Mouse (Mus musculus): Measurements from ENCODE around the gene Slc7a7. TPM values are rescaled to one million over a fixed set of nuclear protein-coding genes. Genes with fewer than 3 reads are reported as not detected.

Gene Slc7a7
- total RNA-seq (2021) = 1 to 10 TPM; 1.9 to 2.1 TPM
- long read RNA-seq, experiment 1, partial matches to known transcripts = 1 of 1 reads
- long read RNA-seq, experiment 1, other reads (novel, unspliced or antisense) = 0 of 1 reads
- long read RNA-seq, experiment 2, partial matches to known transcripts = 1 of 1 reads
- long read RNA-seq, experiment 2, other reads (novel, unspliced or antisense) = 0 of 1 reads

GRCm38 (mm10) chr14:54417623-54418081 is at the start of gene Slc7a7:
Gene Slc7a7, minus strand, starts transcription at chr14:54417780.
- DNase-seq = no peak

DNA sequence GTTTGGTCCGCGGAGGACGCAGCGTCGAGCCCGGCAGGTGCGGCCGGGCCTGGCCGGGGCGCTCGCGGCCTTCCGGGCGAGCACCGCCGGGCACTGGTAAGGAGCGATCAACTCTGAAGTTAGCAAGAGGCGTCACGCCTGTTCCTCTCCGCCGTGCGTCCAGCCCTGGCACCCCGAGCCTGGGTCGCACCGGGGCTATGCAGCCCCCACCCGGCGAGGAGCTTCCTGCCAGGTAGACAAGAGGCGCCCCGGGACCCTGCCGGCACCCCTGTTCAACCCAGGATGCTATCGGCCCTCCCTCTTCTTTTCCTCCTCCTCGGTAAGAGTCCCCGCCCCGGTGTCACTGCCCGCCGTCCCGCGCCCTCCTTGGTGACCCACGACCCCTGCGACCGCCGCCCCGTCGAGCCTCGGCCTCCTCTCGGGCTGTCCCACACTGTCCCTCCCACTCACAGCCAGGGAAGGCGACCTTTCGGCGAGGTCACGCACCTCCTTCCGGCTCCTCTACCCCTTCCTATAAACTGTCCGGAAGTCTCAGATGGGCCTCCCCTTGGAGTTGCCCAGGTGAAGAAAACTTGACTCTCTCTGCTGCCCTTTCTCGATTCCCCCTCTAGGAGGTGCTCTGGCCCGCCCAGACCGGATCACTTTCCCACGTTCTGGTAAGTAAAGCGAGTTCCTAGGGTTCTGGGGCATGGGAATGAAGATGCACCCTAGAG is 46.9 kb upstream of the Slc7a7 start:
- DNase-seq = peak; percentile 61

GRCm38 (mm10) chr14:54463959-54464292 is 46.3 kb upstream of the Slc7a7 start, which contains the start of gene Lrp10:
Gene Lrp10, plus strand, starts transcription at chr14:54464137.
- peak; percentile 88 for DNase-seq

GRCm38 (mm10) chr14:54463108-54463958 is 45.8 kb upstream of the Slc7a7 start:
- DNase-seq = no peak

DNA sequence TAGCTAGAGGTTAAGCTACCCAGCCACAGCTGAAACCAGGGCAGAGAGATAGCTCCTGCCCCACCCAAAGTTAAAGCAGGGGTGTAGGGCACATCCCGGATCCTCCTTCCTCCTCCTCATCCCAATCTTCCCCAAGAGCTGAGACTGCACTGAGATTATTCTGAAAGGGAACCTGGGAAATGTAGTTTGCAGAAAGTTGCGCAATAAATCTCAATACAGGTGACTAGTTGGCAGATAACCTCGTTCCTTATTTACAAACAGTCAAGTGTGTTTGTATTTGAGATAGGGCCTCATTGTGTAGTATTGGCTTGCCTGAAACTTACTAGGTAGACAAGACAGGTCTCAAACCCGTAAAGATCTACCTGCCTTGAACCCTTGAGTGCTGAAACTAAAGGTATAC is 44.6 kb upstream of the Slc7a7 start:
- no peak for DNase-seq

GRCm38 (mm10) chr14:54457907-54458569 is 40.5 kb upstream of the Slc7a7 start:
- DNase-seq = no peak

- no peak for DNase-seq
These were observed 37.3 kb upstream of the Slc7a7 start for GRCm38 (mm10) chr14:54454669-54455528.

- no peak for DNase-seq
These were observed 36.0 kb upstream of the Slc7a7 start for GRCm38 (mm10) chr14:54453566-54453965.

DNA sequence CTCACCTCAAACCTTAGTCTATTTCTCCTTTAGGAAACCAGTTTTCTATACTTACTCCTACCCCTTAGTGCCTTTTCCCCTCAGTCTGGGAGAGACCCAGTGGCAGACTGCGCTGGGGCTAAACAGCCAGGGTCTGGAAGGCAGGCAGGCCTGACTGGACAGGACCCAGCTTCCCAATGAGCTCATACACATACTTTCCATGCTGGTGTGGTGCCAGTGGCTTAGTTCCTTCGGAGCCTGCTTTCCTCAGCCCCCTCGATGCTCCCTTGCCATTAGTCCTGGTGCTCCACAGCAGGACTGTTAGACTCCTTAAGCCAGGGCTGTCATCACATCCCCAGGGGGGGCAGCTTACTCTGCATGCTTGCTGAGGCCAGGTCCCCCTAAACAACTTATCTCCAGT is 27.9 kb upstream of the Slc7a7 start:
- no peak for DNase-seq

DNA sequence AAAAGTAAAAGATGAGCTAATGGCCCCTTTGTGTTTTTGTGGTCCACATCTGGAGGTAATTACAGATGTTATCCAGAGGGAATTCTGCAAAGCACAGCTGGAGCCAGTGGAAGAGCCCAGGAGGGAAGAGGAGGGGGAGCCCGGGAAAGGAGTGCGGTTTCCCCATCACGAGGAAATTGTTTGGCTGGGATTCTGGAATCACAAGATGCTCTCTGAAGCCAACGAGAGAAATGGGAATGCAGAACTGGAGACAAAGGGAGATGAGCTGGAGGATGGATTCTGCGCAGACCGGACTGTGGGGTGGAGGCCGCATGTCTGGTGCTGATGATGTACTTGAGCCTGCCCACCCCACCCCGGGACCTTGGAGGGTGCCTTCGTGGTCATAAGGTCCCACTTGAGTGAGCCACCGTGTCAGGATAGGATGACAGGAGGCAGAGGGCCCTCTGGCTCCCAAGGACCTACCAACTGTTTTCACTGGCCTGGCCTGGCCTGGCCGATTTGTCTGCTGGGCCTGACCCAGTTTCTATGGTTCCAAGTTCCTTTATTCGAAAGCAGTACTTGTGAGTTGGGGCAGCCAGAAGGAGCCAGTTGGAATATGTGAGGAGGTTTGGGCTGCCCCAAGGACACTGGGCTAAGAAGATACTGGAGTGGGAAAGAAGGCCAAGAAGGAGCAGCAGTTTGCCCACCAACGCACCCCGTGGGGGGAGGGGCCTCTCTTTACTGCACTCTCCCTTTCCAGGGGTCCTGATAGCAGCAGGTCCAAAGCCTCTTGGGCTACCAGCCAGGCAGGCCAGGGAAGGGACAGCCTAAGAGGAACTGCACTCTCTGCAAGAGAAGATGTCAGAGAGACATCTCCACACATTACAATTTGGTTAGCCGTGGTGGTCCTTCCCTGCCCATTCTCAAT is 26.4 kb upstream of the Slc7a7 start:
- peak; percentile 81 for DNase-seq

GRCm38 (mm10) chr14:54443196-54443595 is 25.6 kb upstream of the Slc7a7 start:
- DNase-seq = peak; percentile 79

DNA sequence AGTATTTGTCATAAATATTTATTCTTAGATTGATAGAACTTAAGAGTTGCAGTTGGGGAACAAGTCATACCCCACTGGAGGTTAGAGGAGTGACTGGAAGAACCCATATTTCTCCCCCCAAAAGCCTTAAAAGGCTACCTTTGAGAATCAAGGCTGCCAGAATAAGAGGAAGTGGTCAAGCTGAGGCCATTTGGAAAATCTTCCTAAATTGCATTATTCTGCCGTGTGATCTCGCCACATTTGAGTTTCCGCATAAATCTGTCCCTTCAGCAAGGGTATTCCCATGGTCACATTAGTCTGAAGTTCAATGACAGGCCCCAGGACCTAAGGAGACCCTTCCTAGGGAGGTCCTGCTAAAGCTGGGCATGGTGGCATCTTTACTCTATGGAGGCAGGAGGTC is 25.0 kb upstream of the Slc7a7 start:
- DNase-seq = no peak

- no peak for DNase-seq
These were observed 23.8 kb upstream of the Slc7a7 start for GRCm38 (mm10) chr14:54441365-54441764.

DNA sequence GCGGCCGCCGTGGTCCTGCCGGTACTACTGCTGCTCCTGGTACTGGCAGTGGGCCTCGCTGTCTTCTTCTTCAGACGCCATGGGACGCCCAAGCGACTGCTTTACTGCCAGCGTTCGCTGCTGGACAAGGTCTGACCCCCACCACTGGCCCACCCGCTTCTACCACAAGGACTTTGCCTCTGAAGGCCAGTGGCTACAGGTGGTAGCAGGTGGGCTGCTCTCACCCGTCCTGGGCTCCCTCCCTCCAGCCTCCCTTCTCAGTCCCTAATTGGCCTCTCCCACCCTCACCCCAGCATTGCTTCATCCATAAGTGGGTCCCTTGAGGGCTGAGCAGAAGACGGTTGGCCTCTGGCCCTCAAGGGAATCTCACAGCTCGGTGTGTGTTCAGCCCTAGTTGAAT is 23.0 kb upstream of the Slc7a7 start:
- DNase-seq = no peak

- no peak for DNase-seq
These were observed 22.0 kb upstream of the Slc7a7 start for GRCm38 (mm10) chr14:54439610-54440009.

DNA sequence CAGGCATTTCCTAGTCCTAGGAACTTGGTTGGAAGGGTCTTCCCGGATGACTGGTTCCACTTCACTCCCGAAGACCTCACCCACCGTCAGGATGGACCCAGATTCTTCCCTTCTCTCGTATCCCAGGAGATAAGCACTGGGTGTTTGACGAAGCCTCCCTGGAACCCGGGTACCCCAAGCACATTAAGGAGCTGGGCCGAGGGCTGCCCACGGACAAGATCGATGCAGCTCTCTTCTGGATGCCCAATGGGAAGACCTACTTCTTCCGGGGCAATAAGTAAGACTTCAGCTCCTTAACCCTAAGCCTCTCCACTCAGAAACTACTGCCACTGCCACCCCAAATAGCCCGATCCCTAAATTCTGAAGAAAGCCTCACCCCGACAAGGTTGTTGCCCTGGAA is 21.6 kb upstream of the Slc7a7 start:
- no peak for DNase-seq

DNA sequence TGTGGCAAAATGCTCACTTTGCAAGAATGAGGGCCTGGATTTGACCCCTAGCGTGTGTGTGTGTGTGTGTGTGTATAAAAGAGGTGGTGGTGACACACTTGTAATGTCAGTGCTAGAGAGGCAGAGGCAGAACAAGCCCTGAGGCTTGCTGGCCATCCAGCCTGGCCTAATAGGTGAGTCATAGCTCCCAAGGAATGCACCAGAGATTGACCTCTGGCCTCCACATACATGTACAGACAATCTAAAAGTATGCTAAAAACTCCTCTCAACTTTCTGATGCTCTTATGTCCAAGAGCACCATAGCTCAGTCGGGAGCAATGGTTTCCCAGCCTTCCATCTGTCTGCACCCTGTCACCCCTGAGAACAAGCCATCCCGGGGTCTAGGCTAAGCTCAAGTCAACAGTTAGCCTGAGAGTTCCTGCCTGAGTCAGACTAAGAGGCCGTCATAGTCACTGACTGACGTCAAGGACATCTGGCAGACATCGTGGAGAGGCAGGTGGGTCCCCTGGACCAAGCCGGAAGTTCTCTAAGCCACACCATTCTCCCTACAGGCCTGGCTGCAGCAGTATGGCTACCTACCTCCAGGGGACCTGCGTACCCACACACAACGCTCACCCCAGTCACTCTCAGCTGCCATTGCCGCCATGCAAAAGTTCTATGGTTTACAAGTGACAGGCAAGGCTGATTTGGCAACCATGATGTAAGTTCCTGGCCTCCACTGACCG is 17.8 kb upstream of the Slc7a7 start:
- DNase-seq = no peak

- DNase-seq = no peak
These were observed 16.5 kb upstream of the Slc7a7 start for GRCm38 (mm10) chr14:54433941-54434531.
